Mouse (Mus musculus): ENCODE results near the gene Il1rl1. TPM values are rescaled to one million over a fixed set of nuclear protein-coding genes. Genes with fewer than 3 reads are reported as not detected.

Il1rl1 gene
- 0.28 and 0.64 TPM in 2 replicates for polyA plus RNA-seq (2012; rRNA removed)

DNA sequence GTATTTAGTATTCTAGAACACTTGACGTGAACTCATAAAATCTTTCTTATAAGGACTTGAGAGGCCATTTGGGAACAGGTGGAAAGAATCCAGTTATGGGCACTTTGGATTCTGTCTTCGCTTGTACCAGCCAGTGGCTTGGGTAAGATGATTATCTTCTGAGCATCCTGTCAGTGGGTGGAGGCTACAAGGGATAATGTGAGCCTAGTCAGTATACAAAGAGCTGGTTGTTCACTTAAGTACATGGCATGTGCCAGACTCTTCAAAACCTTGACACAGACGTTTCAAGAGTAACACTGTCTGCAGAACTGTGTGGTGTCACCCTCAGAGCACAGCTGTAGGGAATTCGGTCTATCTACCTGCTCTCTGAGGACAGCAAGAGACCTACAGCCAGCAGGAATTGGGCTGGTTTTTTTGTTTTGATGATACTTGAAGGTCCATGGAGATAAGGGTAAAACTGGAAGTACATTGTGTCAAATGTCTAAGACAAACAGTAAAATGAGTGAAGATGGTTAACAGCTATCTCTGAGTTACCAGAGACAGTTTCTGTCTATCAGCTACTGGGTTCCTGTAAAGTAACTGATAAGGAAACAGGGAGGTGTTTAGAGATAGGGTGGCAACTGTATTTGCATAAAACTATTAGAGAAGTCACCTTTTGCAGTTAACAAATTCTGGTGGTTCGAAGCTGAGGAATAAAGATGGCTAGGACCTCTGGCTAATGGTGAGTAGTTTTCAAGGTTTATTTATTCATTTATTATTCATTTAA, at the start of gene Il1rl1:
Gene Il1rl1 (plus strand): TSS at position 661 of the 766 bp plus-strand sequence.
- no peak within 1 kb of the TSS for H3K4me3 ChIP-seq (ENCODE audit: insufficient read depth, low read depth, low read length)
- H3K4me1 ChIP-seq (ENCODE audit: control insufficient read depth, insufficient read depth, low read length), result no peaks in the 10 kb centered on the region
- 84% methylated on average over 5 of the region's 5 CpGs for WGBS
- no peak for TF ChIP-seq CTCF (conservative IDR thresholded peaks at IDR 0.05; ENCODE audit: insufficient read depth, insufficient read length, low read depth, low read length)
- no peak for TF ChIP-seq POLR2A (IDR thresholded peaks at IDR 0.05; ENCODE audit: low read depth, low read length)
- H3K36me3 ChIP-seq (ENCODE audit: control insufficient read depth, insufficient read depth, low read length), result no peaks in the 10 kb centered on the region
- no peak for DNase-seq
- H3K27me3 ChIP-seq (replicated peaks; ENCODE audit: control insufficient read depth, insufficient read depth, low read length), result no peaks in the 10 kb centered on the region
- no peak within 1 kb of the TSS for H3K27ac ChIP-seq (ENCODE audit: insufficient read depth, low read depth, low read length)

DNA sequence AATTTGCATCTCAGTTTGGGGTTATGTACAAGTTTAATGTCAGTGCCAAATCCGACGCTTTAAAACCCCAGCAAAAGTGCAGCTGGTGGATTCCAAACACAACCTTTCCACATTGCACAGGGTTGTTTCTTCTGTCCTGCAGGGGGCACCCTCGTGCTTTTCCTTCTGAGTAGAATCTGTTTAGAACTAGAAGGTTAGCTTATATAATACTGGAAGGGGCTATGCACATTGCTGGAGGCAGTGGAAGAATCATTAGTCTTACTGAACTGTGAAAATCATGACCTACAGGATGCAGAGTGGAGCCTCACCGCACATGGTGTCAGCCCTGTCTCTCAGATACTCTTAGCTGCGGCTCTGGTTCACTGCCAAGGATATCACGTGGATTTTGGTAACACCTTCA, 49.3 kb upstream of the Il1rl1 start:
- no peaks in the 10 kb centered on the region for H3K27me3 ChIP-seq (replicated peaks; ENCODE audit: control insufficient read depth, insufficient read depth, low read length)
- H3K4me3 ChIP-seq (ENCODE audit: insufficient read depth, low read depth, low read length), result no peak overlapping the region
- no peaks in the 10 kb centered on the region for H3K36me3 ChIP-seq (ENCODE audit: control insufficient read depth, insufficient read depth, low read length)
- DNase-seq, result peak; percentile 66
- WGBS, result 38% methylated on average over 6 of the region's 6 CpGs
- peak; percentile 48 for TF ChIP-seq CTCF (conservative IDR thresholded peaks at IDR 0.05; ENCODE audit: insufficient read depth, insufficient read length, low read depth, low read length)
- TF ChIP-seq POLR2A (IDR thresholded peaks at IDR 0.05; ENCODE audit: low read depth, low read length), result no peak
- no peaks in the 10 kb centered on the region for H3K4me1 ChIP-seq (ENCODE audit: control insufficient read depth, insufficient read depth, low read length)
- no peak overlapping the region for H3K27ac ChIP-seq (ENCODE audit: insufficient read depth, low read depth, low read length)

DNA sequence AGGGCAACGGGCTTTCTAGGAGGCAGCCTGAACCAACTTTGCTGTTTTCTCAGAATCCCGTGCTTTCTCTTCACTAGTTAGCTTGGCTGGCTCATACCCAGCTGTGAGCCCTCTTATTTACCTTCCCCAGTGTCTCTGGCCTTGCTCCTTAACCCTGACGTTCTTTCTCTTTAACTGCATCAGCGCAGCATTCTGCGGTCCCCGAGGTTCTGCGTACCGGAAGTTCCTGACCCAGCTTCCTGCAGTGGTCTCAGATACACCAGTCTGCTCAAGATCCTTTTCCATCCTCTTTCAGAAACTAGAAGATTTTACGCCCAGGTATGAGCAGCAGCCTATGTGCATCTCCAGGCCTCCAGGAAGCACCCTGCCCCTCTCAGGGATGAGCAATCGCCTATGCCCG, 48.4 kb upstream of the Il1rl1 start:
- 72% methylated on average over 11 of the region's 11 CpGs for WGBS
- H3K27me3 ChIP-seq (replicated peaks; ENCODE audit: control insufficient read depth, insufficient read depth, low read length), result no peaks in the 10 kb centered on the region
- no peak overlapping the region for H3K4me3 ChIP-seq (ENCODE audit: insufficient read depth, low read depth, low read length)
- no peak for DNase-seq
- H3K27ac ChIP-seq (ENCODE audit: insufficient read depth, low read depth, low read length), result no peak overlapping the region
- TF ChIP-seq POLR2A (IDR thresholded peaks at IDR 0.05; ENCODE audit: low read depth, low read length), result no peak
- no peak for TF ChIP-seq CTCF (conservative IDR thresholded peaks at IDR 0.05; ENCODE audit: insufficient read depth, insufficient read length, low read depth, low read length)
- no peaks in the 10 kb centered on the region for H3K36me3 ChIP-seq (ENCODE audit: control insufficient read depth, insufficient read depth, low read length)
- H3K4me1 ChIP-seq (ENCODE audit: control insufficient read depth, insufficient read depth, low read length), result no peaks in the 10 kb centered on the region

DNA sequence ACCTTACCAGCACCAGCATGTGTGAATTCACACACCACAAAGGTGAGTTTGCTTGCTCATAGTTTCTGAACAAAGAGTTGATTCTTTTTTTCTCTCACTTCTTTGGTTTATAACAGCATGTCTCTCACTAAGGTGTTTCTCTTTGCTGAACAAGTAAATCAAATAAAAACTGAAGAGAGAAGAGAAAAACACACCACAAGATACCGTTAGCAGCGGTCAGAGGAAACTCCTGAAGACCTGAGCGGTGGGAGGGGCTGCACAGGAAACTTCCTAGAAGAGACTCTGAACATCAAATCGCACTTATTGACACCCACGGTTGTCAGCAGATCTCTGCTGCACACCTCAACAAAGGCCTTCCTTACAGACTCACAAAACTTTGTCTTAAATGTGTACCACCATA, 46.5 kb upstream of the Il1rl1 start:
- H3K36me3 ChIP-seq (ENCODE audit: control insufficient read depth, insufficient read depth, low read length), result no peaks in the 10 kb centered on the region
- no peak overlapping the region for H3K4me3 ChIP-seq (ENCODE audit: insufficient read depth, low read depth, low read length)
- no peak overlapping the region for H3K27ac ChIP-seq (ENCODE audit: insufficient read depth, low read depth, low read length)
- DNase-seq, result no peak
- 82% methylated on average over 5 of the region's 5 CpGs for WGBS
- TF ChIP-seq CTCF (conservative IDR thresholded peaks at IDR 0.05; ENCODE audit: insufficient read depth, insufficient read length, low read depth, low read length), result no peak
- TF ChIP-seq POLR2A (IDR thresholded peaks at IDR 0.05; ENCODE audit: low read depth, low read length), result no peak
- no peaks in the 10 kb centered on the region for H3K27me3 ChIP-seq (replicated peaks; ENCODE audit: control insufficient read depth, insufficient read depth, low read length)
- no peaks in the 10 kb centered on the region for H3K4me1 ChIP-seq (ENCODE audit: control insufficient read depth, insufficient read depth, low read length)

DNA sequence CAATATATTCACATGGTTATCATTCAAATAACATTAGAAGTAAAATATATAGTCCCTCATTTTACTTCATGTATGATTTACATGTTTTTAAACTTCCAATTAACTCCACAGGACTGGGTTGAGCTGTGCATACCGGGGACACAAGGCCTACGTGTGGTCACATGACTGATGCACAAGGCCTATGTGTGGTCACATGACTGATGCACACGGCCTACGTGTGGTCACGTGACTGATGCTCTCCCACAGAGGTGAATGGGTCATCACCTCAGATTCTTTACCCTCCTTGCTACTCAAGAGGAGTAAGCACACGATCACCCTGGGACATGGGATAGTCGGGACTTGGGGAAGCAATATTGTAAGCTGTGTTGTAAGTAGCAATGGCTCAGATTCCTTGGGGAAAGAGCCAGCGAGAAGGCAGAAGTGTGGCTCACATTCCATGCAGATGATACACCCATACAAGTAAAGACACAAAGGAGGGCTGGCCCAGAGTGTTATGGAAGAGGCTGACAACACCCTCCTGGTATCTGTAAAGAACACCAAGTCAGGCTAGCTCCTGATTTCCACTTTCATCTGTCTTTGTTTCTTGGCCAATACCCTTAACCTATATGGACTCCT, 44.3 kb upstream of the Il1rl1 start:
- TF ChIP-seq CTCF (conservative IDR thresholded peaks at IDR 0.05; ENCODE audit: insufficient read depth, insufficient read length, low read depth, low read length) (no peak), POLR2A (IDR thresholded peaks at IDR 0.05; ENCODE audit: low read depth, low read length) (no peak)
- no peak overlapping the region for H3K27ac ChIP-seq (ENCODE audit: insufficient read depth, low read depth, low read length)
- no peaks in the 10 kb centered on the region for H3K27me3 ChIP-seq (replicated peaks; ENCODE audit: control insufficient read depth, insufficient read depth, low read length)
- no peaks in the 10 kb centered on the region for H3K36me3 ChIP-seq (ENCODE audit: control insufficient read depth, insufficient read depth, low read length)
- no peak overlapping the region for H3K4me3 ChIP-seq (ENCODE audit: insufficient read depth, low read depth, low read length)
- no peaks in the 10 kb centered on the region for H3K4me1 ChIP-seq (ENCODE audit: control insufficient read depth, insufficient read depth, low read length)
- WGBS, result 91% methylated on average over 8 of the region's 8 CpGs
- no peak for DNase-seq

DNA sequence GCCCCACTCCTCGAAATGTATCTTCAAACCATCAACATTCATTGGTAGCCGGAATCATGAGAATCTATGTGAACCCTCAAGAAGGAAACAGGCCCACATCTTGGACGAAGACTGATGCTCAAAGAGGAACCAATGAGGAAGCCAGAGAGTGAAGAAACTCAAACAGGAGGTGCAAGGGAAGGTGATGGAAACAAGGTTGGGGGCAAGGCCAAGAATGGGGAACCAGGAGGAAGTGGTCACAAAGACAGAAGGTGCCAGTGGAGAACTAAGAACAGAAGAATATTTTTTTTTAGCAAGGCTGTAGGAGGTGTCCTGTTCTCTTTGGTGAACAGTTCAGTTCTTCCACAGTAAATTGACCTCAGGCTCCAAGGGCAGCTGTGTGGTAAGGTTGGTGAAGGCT, 38.0 kb upstream of the Il1rl1 start:
- DNase-seq, result no peak
- WGBS, result 85% methylated on average over 3 of the region's 3 CpGs
- Histone ChIP-seq H3K27me3 (replicated peaks; ENCODE audit: control insufficient read depth, insufficient read depth, low read length) (no peaks in the 10 kb centered on the region), H3K4me1 (ENCODE audit: control insufficient read depth, insufficient read depth, low read length) (no peaks in the 10 kb centered on the region), H3K4me3 (ENCODE audit: insufficient read depth, low read depth, low read length) (no peak overlapping the region), H3K27ac (ENCODE audit: insufficient read depth, low read depth, low read length) (no peak overlapping the region), H3K36me3 (ENCODE audit: control insufficient read depth, insufficient read depth, low read length) (no peaks in the 10 kb centered on the region)
- TF ChIP-seq CTCF (conservative IDR thresholded peaks at IDR 0.05; ENCODE audit: insufficient read depth, insufficient read length, low read depth, low read length), result no peak
- TF ChIP-seq POLR2A (IDR thresholded peaks at IDR 0.05; ENCODE audit: low read depth, low read length), result no peak

DNA sequence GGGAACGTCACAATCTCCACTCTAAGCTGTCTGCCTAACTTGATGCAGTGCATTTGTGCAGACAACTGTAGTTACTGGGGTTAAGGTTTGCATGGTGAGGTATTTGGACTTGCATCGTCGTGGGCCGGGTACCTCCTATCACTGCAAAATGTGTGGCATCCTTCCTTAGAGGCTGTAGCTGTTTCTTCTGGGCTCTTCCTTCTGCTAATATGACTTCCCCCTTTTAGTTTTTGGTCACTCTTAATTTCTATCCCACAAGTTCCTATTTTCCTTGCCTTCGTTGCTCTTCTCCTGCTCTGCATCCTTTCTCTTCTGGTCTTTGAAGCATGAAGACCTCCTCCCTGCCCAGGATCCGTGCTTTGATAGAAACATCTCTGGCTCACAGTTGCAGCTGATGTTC, 36.8 kb upstream of the Il1rl1 start:
- TF ChIP-seq POLR2A (IDR thresholded peaks at IDR 0.05; ENCODE audit: low read depth, low read length) (no peak), CTCF (conservative IDR thresholded peaks at IDR 0.05; ENCODE audit: insufficient read depth, insufficient read length, low read depth, low read length) (no peak)
- WGBS, result 56% methylated on average over 6 of the region's 6 CpGs
- H3K27me3 ChIP-seq (replicated peaks; ENCODE audit: control insufficient read depth, insufficient read depth, low read length), result no peaks in the 10 kb centered on the region
- H3K4me1 ChIP-seq (ENCODE audit: control insufficient read depth, insufficient read depth, low read length), result no peaks in the 10 kb centered on the region
- H3K27ac ChIP-seq (ENCODE audit: insufficient read depth, low read depth, low read length), result no peak overlapping the region
- no peak overlapping the region for H3K4me3 ChIP-seq (ENCODE audit: insufficient read depth, low read depth, low read length)
- DNase-seq, result no peak
- no peaks in the 10 kb centered on the region for H3K36me3 ChIP-seq (ENCODE audit: control insufficient read depth, insufficient read depth, low read length)

All from kidney, adult 2 months (tissue).